Mouse (Mus musculus): ENCODE data around the gene Nol12. TPM values are rescaled to one million over a fixed set of nuclear protein-coding genes. Genes with fewer than 3 reads are reported as not detected.
A peak's percentile ranks its signal among the peaks of the same experiment; 100 is the strongest.

The Nol12 gene
- polyA plus RNA-seq, 1 experiment from 2014 or later, result 42.3 TPM

GRCm38 (mm10) chr15:78936403-78936802 is 1.7 kb downstream of the Nol12 start:
- Histone ChIP-seq H3K9me3 (no peaks in the 10 kb centered on the region), H3K9ac (0 out of 2 replicates have a peak overlapping the region, but pooled peaks have one; percentile 75), H3K4me2 (replicated peaks) (peak overlapping the region; percentile 61; the same call in 1 of the 2 replicates), H3K27ac (no peak overlapping the region), H3K27me3 (replicated peaks) (no peaks in the 10 kb centered on the region), H3K36me3 (peaks cover 25% of the 10 kb centered on the region), H3K4me1 (replicated peaks) (peaks cover 10% of the 10 kb centered on the region), H3K4me3 (replicated peaks) (no peak overlapping the region)
- no peak for ATAC-seq
- WGBS, result 88% methylated on average over 12 of the region's 12 CpGs

- 92% methylated on average over 10 of the region's 10 CpGs for WGBS
- H3K4me1 ChIP-seq (replicated peaks), result peaks cover 7% of the 10 kb centered on the region
- no peak overlapping the region for H3K4me2 ChIP-seq (replicated peaks)
- H3K9me3 ChIP-seq, result no peaks in the 10 kb centered on the region
- no peak overlapping the region for H3K4me3 ChIP-seq (replicated peaks)
- H3K27ac ChIP-seq, result no peak overlapping the region
- no peak for ATAC-seq
- no peak overlapping the region for H3K9ac ChIP-seq
- no peaks in the 10 kb centered on the region for H3K27me3 ChIP-seq (replicated peaks)
- peaks cover 28% of the 10 kb centered on the region for H3K36me3 ChIP-seq
These were observed 2.6 kb downstream of the Nol12 start for GRCm38 (mm10) chr15:78937311-78937710.

GRCm38 (mm10) chr15:78937963-78938362 is 3.2 kb downstream of the Nol12 start:
- ATAC-seq, result no peak
- 82% methylated on average over 2 of the region's 2 CpGs for WGBS
- H3K27me3 ChIP-seq (replicated peaks), result no peaks in the 10 kb centered on the region

GRCm38 (mm10) chr15:78940325-78940724 is 5.6 kb downstream of the Nol12 start:
- no peaks in the 10 kb centered on the region for H3K9me3 ChIP-seq
- H3K27me3 ChIP-seq (replicated peaks), result no peaks in the 10 kb centered on the region
- no peak overlapping the region for H3K4me2 ChIP-seq (replicated peaks)
- no peak overlapping the region for H3K9ac ChIP-seq
- H3K36me3 ChIP-seq, result peaks cover 28% of the 10 kb centered on the region
- ATAC-seq, result no peak
- H3K4me1 ChIP-seq (replicated peaks), result peaks cover 15% of the 10 kb centered on the region
- H3K4me3 ChIP-seq (replicated peaks), result no peak overlapping the region
- no peak overlapping the region for H3K27ac ChIP-seq
- 94% methylated on average over 13 of the region's 13 CpGs for WGBS

More at GRCm38 (mm10) chr15:78937963-78938362, 3.2 kb downstream of the Nol12 start:
- Histone ChIP-seq H3K4me2 (replicated peaks) (no peak overlapping the region), H3K4me1 (replicated peaks) (peaks cover 13% of the 10 kb centered on the region), H3K9ac (no peak overlapping the region), H3K9me3 (no peaks in the 10 kb centered on the region), H3K27ac (no peak overlapping the region), H3K4me3 (replicated peaks) (no peak overlapping the region), H3K36me3 (peaks cover 28% of the 10 kb centered on the region)

- Histone ChIP-seq H3K9me3 (no peaks in the 10 kb centered on the region), H3K4me3 (replicated peaks) (peak overlapping the region; percentile 38), H3K4me1 (replicated peaks) (peaks cover 8% of the 10 kb centered on the region; the same call in 1 of the 2 replicates), H3K9ac (peak overlapping the region; percentile 55), H3K4me2 (replicated peaks) (peak overlapping the region; percentile 78), H3K36me3 (peaks cover 25% of the 10 kb centered on the region), H3K27me3 (replicated peaks) (no peaks in the 10 kb centered on the region), H3K27ac (0 out of 2 replicates have a peak overlapping the region, but pooled peaks have one; percentile 44)
- ATAC-seq, result peak; percentile 67
- WGBS, result 2% methylated on average over 9 of the region's 9 CpGs
These were observed 7.9 kb downstream of the Nol12 start for GRCm38 (mm10) chr15:78942663-78943062.

- Histone ChIP-seq H3K9ac (no peak overlapping the region), H3K27ac (no peak overlapping the region), H3K4me3 (replicated peaks) (no peak overlapping the region), H3K27me3 (replicated peaks) (no peaks in the 10 kb centered on the region), H3K36me3 (peaks cover 4% of the 10 kb centered on the region; the same call in 1 of the 2 replicates), H3K9me3 (no peaks in the 10 kb centered on the region), H3K4me1 (replicated peaks) (peaks cover 16% of the 10 kb centered on the region), H3K4me2 (replicated peaks) (no peak overlapping the region)
- 81% methylated on average over 7 of the region's 7 CpGs for WGBS
- no peak for ATAC-seq
These were observed 11.5 kb downstream of the Nol12 start for GRCm38 (mm10) chr15:78946232-78946631.

GRCm38 (mm10) chr15:78947657-78948056 is 12.9 kb downstream of the Nol12 start, which contains the start of gene Triobp:
Gene Triobp, plus strand, starts transcription at chr15:78947724.
- H3K27ac ChIP-seq, result no peak within 1 kb of the TSS
- no peaks in the 10 kb centered on the region for H3K9me3 ChIP-seq
- no peaks in the 10 kb centered on the region for H3K27me3 ChIP-seq (replicated peaks)
- H3K9ac ChIP-seq, result peak within 1 kb of the TSS; percentile 48
- H3K4me3 ChIP-seq (replicated peaks), result peak within 1 kb of the TSS; percentile 44
- H3K4me1 ChIP-seq (replicated peaks), result peaks cover 13% of the 10 kb centered on the region
- ATAC-seq, result peak; percentile 98
- peak within 1 kb of the TSS; percentile 91 for H3K4me2 ChIP-seq (replicated peaks)
- H3K36me3 ChIP-seq, result no peaks in the 10 kb centered on the region
- WGBS, result under 1% methylated on average over 24 of the region's 24 CpGs

GRCm38 (mm10) chr15:78948152-78948725 is 13.5 kb downstream of the Nol12 start:
- 9% methylated on average over 11 of the region's 11 CpGs for WGBS
- peaks cover 8% of the 10 kb centered on the region for H3K4me1 ChIP-seq (replicated peaks)
- H3K27ac ChIP-seq, result no peak overlapping the region
- peak overlapping the region; percentile 48 for H3K9ac ChIP-seq
- H3K27me3 ChIP-seq (replicated peaks), result no peaks in the 10 kb centered on the region
- H3K4me2 ChIP-seq (replicated peaks), result peak overlapping the region; percentile 91
- no peak; the same call in 1 of the 2 replicates for ATAC-seq
- H3K4me3 ChIP-seq (replicated peaks), result peak overlapping the region; percentile 44
- H3K36me3 ChIP-seq, result no peaks in the 10 kb centered on the region
- no peaks in the 10 kb centered on the region for H3K9me3 ChIP-seq

- H3K27me3 ChIP-seq (replicated peaks), result no peaks in the 10 kb centered on the region
- no peak for ATAC-seq
- no peaks in the 10 kb centered on the region for H3K36me3 ChIP-seq
- no peak overlapping the region for H3K27ac ChIP-seq
- H3K4me1 ChIP-seq (replicated peaks), result peaks cover 8% of the 10 kb centered on the region
- no peak overlapping the region for H3K4me2 ChIP-seq (replicated peaks)
- WGBS, result 92% methylated on average over 3 of the region's 3 CpGs
- no peaks in the 10 kb centered on the region for H3K9me3 ChIP-seq
- no peak overlapping the region for H3K9ac ChIP-seq
- no peak overlapping the region for H3K4me3 ChIP-seq (replicated peaks)
These were observed 14.2 kb downstream of the Nol12 start for GRCm38 (mm10) chr15:78948883-78949282.

- Histone ChIP-seq H3K4me3 (replicated peaks) (no peak overlapping the region), H3K9me3 (no peaks in the 10 kb centered on the region), H3K27ac (no peak overlapping the region), H3K27me3 (replicated peaks) (no peaks in the 10 kb centered on the region), H3K4me1 (replicated peaks) (0 out of 2 replicates have a peak, but pooled peaks cover 12% of the 10 kb centered on the region), H3K36me3 (no peaks in the 10 kb centered on the region), H3K9ac (no peak overlapping the region), H3K4me2 (replicated peaks) (no peak overlapping the region)
- 78% methylated on average over 3 of the region's 3 CpGs for whole genome bisulfite sequencing
- ATAC-seq, result no peak
These were observed 20.9 kb downstream of the Nol12 start for GRCm38 (mm10) chr15:78955663-78956062.

GRCm38 (mm10) chr15:78956351-78956750 is 21.6 kb downstream of the Nol12 start:
- H3K4me1 ChIP-seq (replicated peaks), result 0 out of 2 replicates have a peak, but pooled peaks cover 12% of the 10 kb centered on the region
- H3K9ac ChIP-seq, result no peak overlapping the region
- H3K36me3 ChIP-seq, result no peaks in the 10 kb centered on the region
- no peak overlapping the region for H3K27ac ChIP-seq
- 73% methylated on average over 4 of the region's 4 CpGs for WGBS
- no peaks in the 10 kb centered on the region for H3K9me3 ChIP-seq
- no peak overlapping the region for H3K4me3 ChIP-seq (replicated peaks)
- no peak for ATAC-seq
- H3K27me3 ChIP-seq (replicated peaks), result no peaks in the 10 kb centered on the region
- no peak overlapping the region for H3K4me2 ChIP-seq (replicated peaks)

GRCm38 (mm10) chr15:78957021-78957420 is 22.3 kb downstream of the Nol12 start:
- Histone ChIP-seq H3K27ac (no peak overlapping the region), H3K27me3 (replicated peaks) (no peaks in the 10 kb centered on the region), H3K4me1 (replicated peaks) (0 out of 2 replicates have a peak, but pooled peaks cover 12% of the 10 kb centered on the region), H3K4me2 (replicated peaks) (no peak overlapping the region), H3K36me3 (no peaks in the 10 kb centered on the region), H3K9me3 (no peaks in the 10 kb centered on the region), H3K4me3 (replicated peaks) (no peak overlapping the region), H3K9ac (no peak overlapping the region)
- 59% methylated on average over 15 of the region's 15 CpGs for WGBS
- ATAC-seq, result no peak

GRCm38 (mm10) chr15:78959537-78959936 is 24.8 kb downstream of the Nol12 start:
- peak; percentile 68 for ATAC-seq
- Histone ChIP-seq H3K4me3 (replicated peaks) (no peak overlapping the region), H3K4me2 (replicated peaks) (0 out of 2 replicates have a peak overlapping the region, but pooled peaks have one; percentile 4), H3K36me3 (no peaks in the 10 kb centered on the region), H3K9me3 (no peaks in the 10 kb centered on the region), H3K27ac (no peak overlapping the region), H3K27me3 (replicated peaks) (no peaks in the 10 kb centered on the region), H3K9ac (no peak overlapping the region), H3K4me1 (replicated peaks) (0 out of 2 replicates have a peak, but pooled peaks cover 12% of the 10 kb centered on the region)
- 71% methylated on average over 11 of the region's 11 CpGs for WGBS
